28 mouse cellular contexts compared by ENCODE assay signal in genomic region chr6:93478521-93478920, GRCm38 (mm10).
"Had no signal": no experiment of that assay in that cellular context is flagged by ENCODE, and none has a peak within 500 bp of the region (broad histone marks: within the 10 kb centered on the region; RNA-seq: fewer than 3 reads in every experiment).

No protein-coding gene starts in this region.

- H3K9me3 ChIP-seq: limb, embryonic 10.5 days; limb, embryonic 12.5 days; limb, embryonic 13.5 days; limb, embryonic 15.5 days; liver, embryonic 12.5 days; liver, embryonic 13.5 days; liver, embryonic 15.5 days; lung, embryonic 15.5 days; midbrain, embryonic 10.5 days; midbrain, embryonic 12.5 days; midbrain, embryonic 13.5 days; midbrain, embryonic 15.5 days; neural tube, embryonic 12.5 days had no signal

- H3K36me3 ChIP-seq: limb, embryonic 10.5 days; limb, embryonic 12.5 days; limb, embryonic 13.5 days; limb, embryonic 15.5 days; liver, embryonic 12.5 days; liver, embryonic 13.5 days; liver, embryonic 15.5 days; lung, embryonic 15.5 days; midbrain, embryonic 10.5 days; midbrain, embryonic 12.5 days; midbrain, embryonic 13.5 days; midbrain, embryonic 15.5 days; neural tube, embryonic 12.5 days had no signal

- DNase-seq: left cerebral cortex, postnatal 4 days; liver; liver, embryonic 13.5 days; liver, postnatal 0 days; lung, adult 18-20 months; lung, adult 2 months; lung, embryonic 14.5 days; lung, postnatal 10 days; lung, postnatal 14 days; lung, postnatal 36 days; lung, postnatal 4 days; midbrain, embryonic 14.5 days had no signal

- H3K4me3 ChIP-seq: limb, embryonic 10.5 days; limb, embryonic 12.5 days; limb, embryonic 13.5 days; limb, embryonic 15.5 days; liver, embryonic 12.5 days; liver, embryonic 13.5 days; liver, embryonic 15.5 days; lung, embryonic 15.5 days; megakaryocyte, embryonic 14.5 days; midbrain, embryonic 10.5 days; midbrain, embryonic 12.5 days; midbrain, embryonic 13.5 days; midbrain, embryonic 15.5 days; myocyte; neural tube, embryonic 12.5 days had no signal

- H3K4me1 ChIP-seq: limb, embryonic 10.5 days; limb, embryonic 12.5 days; limb, embryonic 13.5 days; limb, embryonic 15.5 days; liver, embryonic 12.5 days; liver, embryonic 13.5 days; liver, embryonic 15.5 days; lung, embryonic 15.5 days; megakaryocyte, embryonic 14.5 days; midbrain, embryonic 12.5 days; midbrain, embryonic 15.5 days; neural tube, embryonic 12.5 days had no signal

- H3K27ac ChIP-seq: limb, embryonic 10.5 days; limb, embryonic 12.5 days; limb, embryonic 13.5 days; limb, embryonic 15.5 days; liver, embryonic 12.5 days; liver, embryonic 13.5 days; liver, embryonic 14.5 days; liver, embryonic 15.5 days; lung, embryonic 15.5 days; macrophage; midbrain, embryonic 10.5 days; midbrain, embryonic 12.5 days; midbrain, embryonic 13.5 days; midbrain, embryonic 15.5 days; neural tube, embryonic 12.5 days had no signal

- H3K9ac ChIP-seq: limb, embryonic 12.5 days; limb, embryonic 13.5 days; limb, embryonic 15.5 days; liver, embryonic 12.5 days; liver, embryonic 13.5 days; liver, embryonic 14.5 days; liver, embryonic 15.5 days; liver, postnatal 0 days; lung, embryonic 14.5 days; lung, embryonic 15.5 days; midbrain, embryonic 12.5 days; midbrain, embryonic 13.5 days; midbrain, embryonic 15.5 days; neural tube, embryonic 12.5 days had no signal
